Comparison of ENCODE assay signal across 26 mouse cellular contexts in genomic region chr11:29644421-29644820, GRCm38 (mm10). TPM values are rescaled to one million over a fixed set of nuclear protein-coding genes. Genes with fewer than 3 reads are reported as not detected.
A peak's percentile ranks its signal among the peaks of the same experiment; 100 is the strongest.
DNase-seq lines count a peak whose midpoint lies in the region; ATAC-seq lines count a peak whose summit lies in the region.
"Had no signal": no experiment of that assay in that cellular context is flagged by ENCODE, and none has a peak within 500 bp of the region (broad histone marks: within the 10 kb centered on the region; RNA-seq: fewer than 3 reads in every experiment).

No protein-coding gene starts in this region.

- no peak overlapping the region for H3K4me3 ChIP-seq in heart, embryonic 10.5 days
- no peak overlapping the region for H3K4me3 ChIP-seq in hindbrain, embryonic 11.5 days (ENCODE audit: low read depth, low read length)
- H3K4me3 ChIP-seq: embryonic facial prominence, embryonic 12.5 days; embryonic facial prominence, embryonic 15.5 days; gastrocnemius, adult 2 months; hindbrain, embryonic 10.5 days had no signal

- ATAC-seq in hematopoietic stem cell, adult 5-6 weeks (replicated peaks in 1 of 2; ENCODE audit: insufficient read depth in 1 of 2, low FRiP score in 2 of 2, low TSS enrichment in 1 of 2, low read depth in 1 of 2, poor library complexity in 2 of 2, severe bottlenecking in 2 of 2) = peak; percentile 34 to 57
- no peak for ATAC-seq in hindbrain, embryonic 11.5 days (ENCODE audit: low FRiP score)
- ATAC-seq: CD4-positive, CD25-positive, alpha-beta regulatory T cell, adult 4 months; forebrain, embryonic 14.5 days; forebrain, postnatal 0 days; hindbrain, postnatal 0 days; inflammation-experienced regulatory T-cells, adult 6 months had no signal

- 92% methylated on average over 1 of the region's 1 CpGs for WGBS in heart, embryonic 10.5 days
- WGBS in hindbrain, embryonic 11.5 days = 100% methylated on average over 1 of the region's 1 CpGs

- H3K27me3 ChIP-seq in heart, embryonic 10.5 days (ENCODE audit: insufficient read depth, poor library complexity, severe bottlenecking) = no peaks in the 10 kb centered on the region
- H3K27me3 ChIP-seq in hindbrain, embryonic 11.5 days (ENCODE audit: control insufficient read depth, insufficient read depth, low read length) = no peaks in the 10 kb centered on the region
- H3K27me3 ChIP-seq: embryonic facial prominence, embryonic 12.5 days; embryonic facial prominence, embryonic 15.5 days; Patski had no signal

- H3K4me1 ChIP-seq in heart, embryonic 10.5 days = peaks cover 8% of the 10 kb centered on the region; the same call in 1 of the 2 replicates
- H3K4me1 ChIP-seq in hindbrain, embryonic 11.5 days (replicated peaks; ENCODE audit: control insufficient read depth, insufficient read depth, low read length) = no peaks in the 10 kb centered on the region
- H3K4me1 ChIP-seq: embryonic facial prominence, embryonic 12.5 days; embryonic facial prominence, embryonic 15.5 days; hindbrain, embryonic 10.5 days had no signal

- H3K4me2 ChIP-seq in hindbrain, embryonic 11.5 days (replicated peaks; ENCODE audit: low read depth, low read length) = no peak overlapping the region
- H3K4me2 ChIP-seq: embryonic facial prominence, embryonic 12.5 days; embryonic facial prominence, embryonic 15.5 days; heart, embryonic 11.5 days; hindbrain, embryonic 14.5 days had no signal

- no peak overlapping the region for H3K9ac ChIP-seq in hindbrain, embryonic 11.5 days (ENCODE audit: low read depth, low read length)
- H3K9ac ChIP-seq: embryonic facial prominence, embryonic 12.5 days; embryonic facial prominence, embryonic 15.5 days; forebrain, postnatal 0 days; hindbrain, embryonic 14.5 days had no signal

- H3K9me3 ChIP-seq in heart, embryonic 10.5 days = no peaks in the 10 kb centered on the region
- H3K9me3 ChIP-seq in hindbrain, embryonic 11.5 days (ENCODE audit: control insufficient read depth, low read length) = 0 out of 2 replicates have a peak, but pooled peaks cover 2% of the 10 kb centered on the region
- H3K9me3 ChIP-seq: embryonic facial prominence, embryonic 12.5 days; embryonic facial prominence, embryonic 15.5 days; hindbrain, embryonic 10.5 days had no signal

- no peak overlapping the region for H3K27ac ChIP-seq in heart, embryonic 10.5 days
- H3K27ac ChIP-seq in hindbrain, embryonic 11.5 days (ENCODE audit: low read depth, low read length) = no peak overlapping the region
- H3K27ac ChIP-seq: embryonic facial prominence, embryonic 12.5 days; embryonic facial prominence, embryonic 15.5 days; gastrocnemius, adult 2 months; hindbrain, embryonic 10.5 days; hindbrain, embryonic 14.5 days; hindbrain, postnatal 0 days had no signal

- peak; percentile 49 for DNase-seq in heart, adult 11 months
- no peak for DNase-seq in heart, embryonic 10.5 days (ENCODE audit: low spot score)
- DNase-seq in 416B (ENCODE audit: low read depth) (peak; percentile 29), MEL-GATA-1-ER (ENCODE audit: extremely low read depth, low read depth) (peak; percentile 41)
- no peak for DNase-seq in hindbrain, embryonic 11.5 days (ENCODE audit: low spot score)
- no peak for DNase-seq in urinary bladder, adult 2 months (ENCODE audit: low spot score)
- no peak for DNase-seq in gastrocnemius, postnatal 10 days
- DNase-seq: adrenal gland, postnatal 10 days; adrenal gland, postnatal 36 days; cerebellum, adult 18-20 months; cerebellum, adult 9-10 months; cerebellum, postnatal 14 days; forebrain, postnatal 0 days; gastrocnemius, adult 2 months; gastrocnemius, postnatal 25 days had no signal

- H3K36me3 ChIP-seq in heart, embryonic 10.5 days = no peaks in the 10 kb centered on the region
- no peaks in the 10 kb centered on the region for H3K36me3 ChIP-seq in hindbrain, embryonic 11.5 days (ENCODE audit: control insufficient read depth, insufficient read depth, low read length)
- H3K36me3 ChIP-seq: embryonic facial prominence, embryonic 12.5 days; embryonic facial prominence, embryonic 15.5 days; hindbrain, embryonic 10.5 days had no signal

RNA-seq across cellular contexts. Expression of gene Rtn4, which starts 48.3 kb away (rescaled TPM):
- 52.6 and 76.8 TPM in 2 replicates for polyA plus RNA-seq in heart, embryonic 10.5 days (2016; fragmentation: Nextera tagmentation; extraction: Ambion mirVana)
- total RNA-seq in hematopoietic stem cell, adult 5-6 weeks (2017) = 126 and 139 TPM in 2 replicates
- 73.7 and 83.9 TPM in 2 replicates for polyA plus RNA-seq in hindbrain, embryonic 11.5 days (2014; fragmentation: Nextera tagmentation; extraction: Ambion mirVana)
- 292 and 342 TPM in 2 replicates for polyA plus RNA-seq in urinary bladder, adult 2 months (2012; rRNA removed)
- total RNA-seq in gastrocnemius, postnatal 10 days (2021) = 1,000 to 10,000 TPM in 1 of 2 experiments, 100 to 1,000 TPM in 1; 914 to 1,007 TPM

Comparison
In these comparisons a context has a peak if more than half of its experiments do, and no peak if none do; other contexts are left out.
1. DNase-seq: peak in heart, adult 11 months (single experiment), 416B (single experiment) and MEL-GATA-1-ER (single experiment); none in heart, embryonic 10.5 days (single experiment), hindbrain, embryonic 11.5 days (single experiment), urinary bladder, adult 2 months (single experiment) and gastrocnemius, postnatal 10 days (single experiment).